Mouse (Mus musculus): ENCODE data around the gene Syt14. TPM values are rescaled to one million over a fixed set of nuclear protein-coding genes. Genes with fewer than 3 reads are reported as not detected.

The Syt14 gene
- 6.6 and 10.3 TPM in 2 replicates for polyA plus RNA-seq (2012; rRNA removed)

DNA sequence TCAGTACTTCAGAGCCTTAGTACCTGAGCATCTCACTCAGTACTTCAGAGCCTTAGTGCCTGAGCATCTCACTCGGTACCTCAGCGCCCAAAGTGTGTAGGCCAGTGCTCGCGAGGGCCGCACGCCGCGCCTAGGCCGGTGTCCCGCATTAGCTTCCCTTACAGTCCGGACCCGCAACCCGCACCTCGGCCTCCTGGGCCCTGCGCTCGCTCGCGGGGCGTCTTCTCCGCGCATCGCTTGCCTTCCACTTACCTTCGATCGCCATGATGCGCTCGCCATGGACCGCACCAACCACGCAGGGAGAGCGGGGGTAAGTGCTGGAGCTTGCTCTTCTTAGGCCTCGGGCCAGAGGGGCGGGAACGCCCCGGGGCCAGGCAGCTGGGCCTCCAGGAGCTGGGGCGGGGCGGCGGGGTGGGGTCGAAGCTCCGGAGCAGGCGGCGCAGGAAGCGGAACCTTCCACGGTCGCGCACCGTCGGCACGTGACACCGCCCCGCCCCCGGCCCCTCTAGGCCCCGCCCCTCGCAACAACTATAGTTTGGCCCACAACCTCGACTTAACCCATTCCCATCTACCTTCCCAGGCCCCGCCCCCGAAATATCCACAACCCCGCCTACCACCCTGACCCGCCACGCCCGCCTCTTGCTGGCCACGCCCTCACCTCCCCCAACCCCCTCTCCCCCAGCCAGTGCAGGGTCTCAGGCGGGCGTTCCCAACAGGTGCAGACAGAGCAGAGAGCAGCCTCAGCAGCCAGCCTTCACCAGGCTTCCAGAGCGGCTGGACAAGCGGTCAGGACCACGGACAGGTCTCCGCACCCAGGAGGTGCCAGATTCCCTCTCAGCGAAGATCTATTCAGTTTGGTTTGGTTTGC, at the start of gene Syt14:
TSS of gene Syt14 (minus strand) at position 405 of the 868 bp plus-strand sequence.
- DNase-seq (ENCODE audit: low read depth), result peak; percentile 94
- TF ChIP-seq POLR2A (IDR thresholded peaks at IDR 0.05; ENCODE audit: borderline replicate concordance, extremely low read depth, insufficient read depth, insufficient read length, poor library complexity, severe bottlenecking), result peak; percentile 39; the same call in 1 of the 2 replicates
- no peak for TF ChIP-seq CTCF (IDR thresholded peaks at IDR 0.05; ENCODE audit: borderline replicate concordance, extremely low read depth, insufficient read depth, insufficient read length)

DNA sequence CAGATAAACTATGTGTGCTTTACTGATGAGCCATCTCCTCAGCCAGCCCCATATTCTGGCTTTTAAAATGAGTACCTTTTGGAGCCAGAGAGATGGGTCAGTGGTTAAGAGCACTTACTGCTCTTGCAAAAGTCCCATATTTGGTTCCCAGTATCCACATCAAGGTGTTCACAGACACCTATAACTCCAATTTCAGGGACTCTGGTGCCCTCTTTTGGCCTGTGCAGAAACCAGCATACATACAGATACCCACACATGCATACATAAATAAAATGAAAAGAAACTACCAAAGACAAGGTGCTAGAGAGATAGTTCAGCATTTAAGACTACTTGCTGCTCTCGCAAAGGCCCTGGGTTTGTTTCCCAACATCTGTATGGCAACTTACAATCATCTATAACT, 48.4 kb upstream of the Syt14 start:
- no peak for DNase-seq (ENCODE audit: low read depth)
- TF ChIP-seq POLR2A (IDR thresholded peaks at IDR 0.05; ENCODE audit: borderline replicate concordance, extremely low read depth, insufficient read depth, insufficient read length, poor library complexity, severe bottlenecking) (no peak), CTCF (IDR thresholded peaks at IDR 0.05; ENCODE audit: borderline replicate concordance, extremely low read depth, insufficient read depth, insufficient read length) (no peak)

DNA sequence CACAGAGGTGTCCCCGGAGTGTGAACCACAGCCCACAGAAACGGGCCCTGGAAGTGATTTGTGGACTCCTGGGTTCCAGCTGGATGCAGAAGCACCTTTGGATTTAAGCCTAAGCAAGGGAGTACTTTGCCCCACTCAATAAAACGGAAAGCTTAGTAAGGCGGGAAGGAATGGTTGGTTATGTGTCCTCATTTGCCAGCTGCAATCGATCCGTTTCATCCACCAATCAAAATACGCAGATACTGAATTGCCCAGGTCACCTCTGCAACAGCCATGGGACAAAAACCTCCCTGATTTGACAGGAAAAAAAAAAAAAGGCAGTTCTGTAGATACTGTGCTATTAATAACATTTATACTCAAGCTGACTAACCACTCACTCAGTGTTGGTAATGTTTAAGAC, 47.5 kb upstream of the Syt14 start:
- TF ChIP-seq POLR2A (IDR thresholded peaks at IDR 0.05; ENCODE audit: borderline replicate concordance, extremely low read depth, insufficient read depth, insufficient read length, poor library complexity, severe bottlenecking) (no peak), CTCF (IDR thresholded peaks at IDR 0.05; ENCODE audit: borderline replicate concordance, extremely low read depth, insufficient read depth, insufficient read length) (no peak)

DNA sequence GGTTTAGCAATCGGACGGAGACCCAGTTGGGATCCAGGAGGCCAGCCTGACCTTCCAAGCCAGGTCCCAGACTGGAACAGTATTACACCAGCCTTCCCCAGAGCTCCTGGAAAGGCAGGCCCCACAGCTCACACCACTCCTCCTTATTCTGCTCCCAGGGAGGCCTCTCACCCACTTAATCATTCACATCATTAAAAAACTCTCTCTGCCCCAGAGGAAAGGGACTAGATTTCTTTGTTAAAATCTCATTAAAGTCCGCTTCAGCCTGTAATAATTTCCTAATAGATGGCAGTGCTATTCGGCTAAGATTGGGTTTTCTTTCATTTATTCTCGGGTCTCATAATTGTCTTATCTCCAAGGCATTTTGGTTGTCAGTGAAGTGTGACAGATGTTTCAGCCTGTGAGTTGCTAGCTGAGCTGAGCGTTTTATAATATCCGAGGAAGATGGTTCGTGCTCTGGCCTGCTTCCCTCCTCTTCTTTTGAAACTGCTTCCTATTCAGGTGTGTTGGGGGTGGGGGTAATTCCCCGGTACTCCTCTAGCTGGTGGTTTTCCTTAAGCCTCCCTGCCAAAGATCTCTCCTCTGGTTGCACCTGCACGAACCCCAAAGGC, 46.8 kb upstream of the Syt14 start:
- peak; percentile 68 for DNase-seq (ENCODE audit: low read depth)
- TF ChIP-seq POLR2A (IDR thresholded peaks at IDR 0.05; ENCODE audit: borderline replicate concordance, extremely low read depth, insufficient read depth, insufficient read length, poor library complexity, severe bottlenecking), result no peak
- no peak for TF ChIP-seq CTCF (IDR thresholded peaks at IDR 0.05; ENCODE audit: borderline replicate concordance, extremely low read depth, insufficient read depth, insufficient read length)

More for the DNA sequence above, 47.5 kb upstream of the Syt14 start:
- no peak for DNase-seq (ENCODE audit: low read depth)

DNA sequence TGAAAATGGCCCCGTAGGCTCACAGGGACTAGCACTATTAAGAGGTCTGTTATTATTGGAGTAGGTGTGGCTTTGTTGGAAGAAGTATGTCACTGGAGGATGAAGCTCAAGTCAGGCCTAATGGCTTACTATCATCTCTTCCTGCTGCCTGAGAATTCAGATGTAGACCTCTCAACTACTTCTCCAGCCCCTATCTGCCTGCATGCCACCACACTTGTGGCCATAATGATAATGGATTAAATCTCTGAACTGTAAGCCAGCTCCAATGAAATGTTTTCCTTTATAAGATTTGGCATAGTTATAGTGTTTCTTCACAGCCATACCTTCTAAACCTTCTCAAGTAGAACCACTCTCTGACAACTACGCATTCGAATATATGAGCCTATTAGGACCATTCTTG, 27.0 kb upstream of the Syt14 start:
- DNase-seq (ENCODE audit: low read depth), result no peak
- TF ChIP-seq POLR2A (IDR thresholded peaks at IDR 0.05; ENCODE audit: borderline replicate concordance, extremely low read depth, insufficient read depth, insufficient read length, poor library complexity, severe bottlenecking) (no peak), CTCF (IDR thresholded peaks at IDR 0.05; ENCODE audit: borderline replicate concordance, extremely low read depth, insufficient read depth, insufficient read length) (no peak)

DNA sequence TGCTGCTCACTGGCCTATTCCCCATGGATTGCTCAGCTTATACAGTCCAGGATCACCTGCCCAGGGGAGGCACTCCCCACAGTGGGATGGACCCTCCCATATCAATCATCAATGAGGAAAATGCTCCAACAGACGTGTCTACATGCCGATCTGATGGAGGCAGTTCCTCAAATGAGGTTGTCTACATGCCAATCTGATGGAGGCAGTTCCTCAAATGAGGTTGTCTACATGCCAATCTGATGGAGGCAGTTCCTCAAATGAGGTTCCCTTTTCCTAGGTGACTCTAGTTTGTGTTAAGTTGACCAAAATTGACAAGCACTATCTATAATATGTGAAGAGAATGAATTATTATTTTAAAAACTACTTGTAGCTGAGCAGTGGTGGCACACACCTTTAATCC, 24.6 kb upstream of the Syt14 start:
- TF ChIP-seq POLR2A (IDR thresholded peaks at IDR 0.05; ENCODE audit: borderline replicate concordance, extremely low read depth, insufficient read depth, insufficient read length, poor library complexity, severe bottlenecking) (no peak), CTCF (IDR thresholded peaks at IDR 0.05; ENCODE audit: borderline replicate concordance, extremely low read depth, insufficient read depth, insufficient read length) (no peak)
- no peak for DNase-seq (ENCODE audit: low read depth)

DNA sequence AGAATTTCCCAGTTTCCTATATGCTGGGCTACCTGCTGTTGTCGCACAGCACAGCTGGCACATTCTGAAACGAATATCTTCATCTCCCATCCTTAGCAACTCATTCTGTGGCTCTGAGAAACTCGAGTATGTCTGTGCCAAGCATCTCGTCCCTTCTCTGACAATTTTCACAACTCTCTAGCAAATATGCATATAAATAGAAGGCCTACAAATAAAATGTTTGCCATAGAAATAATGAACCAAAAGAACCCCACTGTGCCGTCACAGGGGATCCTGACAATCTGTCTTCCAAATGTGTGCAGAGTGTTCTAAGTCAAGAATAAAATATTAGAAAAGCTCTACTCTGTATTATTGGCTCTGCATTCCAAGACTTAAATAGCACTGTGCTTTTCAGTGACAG, 24.0 kb upstream of the Syt14 start:
- TF ChIP-seq CTCF (IDR thresholded peaks at IDR 0.05; ENCODE audit: borderline replicate concordance, extremely low read depth, insufficient read depth, insufficient read length) (no peak), POLR2A (IDR thresholded peaks at IDR 0.05; ENCODE audit: borderline replicate concordance, extremely low read depth, insufficient read depth, insufficient read length, poor library complexity, severe bottlenecking) (no peak)
- peak; percentile 11 for DNase-seq (ENCODE audit: low read depth)

DNA sequence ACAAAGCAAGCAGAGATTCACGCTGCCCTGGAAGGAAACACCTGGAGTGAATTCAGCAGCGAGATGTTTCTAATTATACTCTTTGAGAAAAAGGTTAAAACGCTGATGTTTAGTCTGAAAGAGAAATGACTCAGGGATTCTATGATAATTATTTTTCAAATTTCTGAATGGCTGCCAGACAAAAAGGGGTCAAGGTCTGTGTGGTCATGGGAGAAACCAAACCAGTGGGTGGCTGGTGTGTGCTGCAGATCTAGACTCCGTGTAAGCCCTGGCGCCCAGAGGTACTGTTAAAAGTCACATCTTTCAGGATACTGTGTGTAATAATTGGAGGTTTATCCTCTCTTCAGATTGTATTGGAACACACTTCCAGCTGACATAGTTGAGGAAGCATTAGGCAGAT, 18.8 kb upstream of the Syt14 start:
- peak; percentile 11 for DNase-seq (ENCODE audit: low read depth)
- TF ChIP-seq CTCF (IDR thresholded peaks at IDR 0.05; ENCODE audit: borderline replicate concordance, extremely low read depth, insufficient read depth, insufficient read length) (no peak), POLR2A (IDR thresholded peaks at IDR 0.05; ENCODE audit: borderline replicate concordance, extremely low read depth, insufficient read depth, insufficient read length, poor library complexity, severe bottlenecking) (no peak)

DNA sequence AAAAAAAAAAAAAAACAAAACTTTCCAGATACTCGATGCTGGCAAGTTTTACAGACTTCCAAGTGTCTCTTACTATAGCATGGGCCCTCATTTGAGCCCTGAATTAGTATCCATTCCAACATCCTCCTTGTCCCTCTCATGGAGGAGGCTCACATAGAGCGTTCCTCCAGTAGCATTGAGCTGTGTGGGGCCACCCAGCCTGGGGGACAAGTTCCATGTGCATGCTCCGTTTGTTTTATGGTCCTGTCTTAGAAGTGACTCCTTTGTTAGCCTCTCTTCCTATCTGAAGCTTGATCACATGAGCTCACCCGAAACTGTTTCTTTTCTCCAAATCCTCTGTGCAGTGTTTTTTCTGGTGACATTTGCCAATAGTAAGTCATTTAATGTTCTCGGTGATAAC, 17.5 kb upstream of the Syt14 start:
- TF ChIP-seq POLR2A (IDR thresholded peaks at IDR 0.05; ENCODE audit: borderline replicate concordance, extremely low read depth, insufficient read depth, insufficient read length, poor library complexity, severe bottlenecking) (no peak), CTCF (IDR thresholded peaks at IDR 0.05; ENCODE audit: borderline replicate concordance, extremely low read depth, insufficient read depth, insufficient read length) (no peak)
- no peak for DNase-seq (ENCODE audit: low read depth)

DNA sequence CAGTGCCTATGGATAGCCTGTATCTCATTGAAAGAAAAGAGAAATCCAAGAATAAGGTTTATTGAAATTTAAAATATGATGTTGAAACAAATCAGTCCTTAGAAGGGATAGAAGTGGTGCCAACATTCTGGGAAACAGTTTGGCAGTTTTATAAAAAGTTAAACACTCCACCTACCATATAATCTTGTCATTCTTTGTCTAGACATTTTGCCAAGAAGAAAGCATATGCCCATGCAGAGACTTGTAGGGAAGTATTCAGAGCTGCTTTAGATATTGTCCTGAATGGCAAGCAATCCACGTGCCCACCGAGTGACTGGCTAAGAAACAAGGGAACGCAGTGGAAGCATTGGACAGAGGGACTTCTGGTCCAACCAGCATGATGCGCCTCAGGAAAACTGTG, 12.0 kb upstream of the Syt14 start:
- no peak for DNase-seq (ENCODE audit: low read depth)
- TF ChIP-seq POLR2A (IDR thresholded peaks at IDR 0.05; ENCODE audit: borderline replicate concordance, extremely low read depth, insufficient read depth, insufficient read length, poor library complexity, severe bottlenecking), result no peak
- TF ChIP-seq CTCF (IDR thresholded peaks at IDR 0.05; ENCODE audit: borderline replicate concordance, extremely low read depth, insufficient read depth, insufficient read length), result no peak

DNA sequence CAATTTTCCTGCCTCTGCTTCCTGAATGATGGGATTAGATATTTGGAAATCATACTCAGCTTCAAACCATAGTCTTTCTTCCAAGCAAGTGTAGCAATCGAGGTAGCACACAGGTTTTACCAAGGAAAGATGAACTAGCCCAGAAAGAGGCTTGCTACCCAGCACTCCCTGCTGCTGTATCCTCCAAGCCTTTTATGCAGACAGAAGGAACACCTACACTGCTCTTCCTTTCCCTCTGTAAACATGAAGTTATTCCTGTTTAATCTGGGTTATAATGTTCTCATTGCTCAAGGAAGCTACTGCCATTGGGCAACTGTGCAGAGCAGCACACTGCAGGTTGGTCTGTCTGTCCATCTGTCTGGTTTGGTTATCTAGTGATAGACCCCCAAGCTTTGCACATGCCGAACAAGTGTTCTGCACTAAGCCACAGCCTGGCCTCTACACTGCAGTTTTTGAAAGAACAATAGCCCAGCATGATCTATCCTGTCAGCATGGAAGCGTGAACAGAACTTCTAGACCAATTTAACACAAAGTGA, 7.3 kb upstream of the Syt14 start:
- TF ChIP-seq POLR2A (IDR thresholded peaks at IDR 0.05; ENCODE audit: borderline replicate concordance, extremely low read depth, insufficient read depth, insufficient read length, poor library complexity, severe bottlenecking) (no peak), CTCF (IDR thresholded peaks at IDR 0.05; ENCODE audit: borderline replicate concordance, extremely low read depth, insufficient read depth, insufficient read length) (no peak)
- DNase-seq (ENCODE audit: low read depth), result no peak

All from brain, embryonic 14.5 days (tissue).